Mouse (Mus musculus) liver, embryonic 16.5 days (tissue): ENCODE results near the gene Ccdc13. TPM values are rescaled to one million over a fixed set of nuclear protein-coding genes. Genes with fewer than 3 reads are reported as not detected.
A peak's percentile ranks its signal among the peaks of the same experiment; 100 is the strongest.

Experiments
- ATAC-seq: fragments of 200-750 bp; cut with Nextera tagmentation; 2 replicates; pipeline ENCODE4 v1.8.0; 2017; ENCODE audit warnings: low read depth, mild to moderate bottlenecking, moderate number of reproducible peaks, moderate library complexity
- H3K27ac ChIP-seq: fragments of 300-500 bp; sonication (generic); 2 replicates; pipeline ENCODE4 v1.5.1; 2014; ENCODE audit warnings: mild to moderate bottlenecking, low read length
- H3K27me3 ChIP-seq: fragments of 300-500 bp; sonication (generic); 2 replicates; pipeline ENCODE4 v1.6.1; 2014; ENCODE audit warnings: low read depth, low read length, mixed read lengths; ENCODE audit not compliant: control insufficient read depth, insufficient read depth
- H3K36me3 ChIP-seq: fragments of 300-500 bp; sonication (generic); 2 replicates; pipeline ENCODE4 v1.6.1; 2014; ENCODE audit warnings: mild to moderate bottlenecking; ENCODE audit not compliant: control insufficient read depth, insufficient read depth
- H3K4me1 ChIP-seq: fragments of 300-500 bp; sonication (generic); 2 replicates; pipeline ENCODE4 v1.6.1; 2014; ENCODE audit warnings: low read depth, low read length, mixed read lengths; ENCODE audit not compliant: control insufficient read depth
- H3K4me2 ChIP-seq: fragments of 300-500 bp; sonication (generic); 2 replicates; pipeline ENCODE4 v1.6.1; 2014; ENCODE audit warnings: low read depth, low read length, mixed read lengths
- H3K4me3 ChIP-seq: fragments of 300-500 bp; sonication (generic); 2 replicates; pipeline ENCODE4 v1.5.1; 2014; ENCODE audit warnings: low read depth, mild to moderate bottlenecking, low read length
- H3K9ac ChIP-seq: fragments of 300-500 bp; sonication (generic); 2 replicates; pipeline ENCODE4 v1.6.1; 2014; ENCODE audit warnings: low read depth, low read length
- H3K9me3 ChIP-seq: fragments of 300-500 bp; sonication (generic); replicated peaks from 2 replicates; pipeline ENCODE4 v1.6.1; 2016; ENCODE audit warnings: low read length; ENCODE audit not compliant: control insufficient read depth
- WGBS: fragments of 180-500 bp; shearing (Covaris S2); extraction: QIAGEN DNeasy Blood & Tissue Kit; methylation state at CpG from one replicate; pipeline ENCODE4 v1.1.7; 2014; ENCODE audit not compliant: insufficient replicate concordance; 5-methylcytosine and 5-hydroxymethylcytosine counted together
- polyA plus RNA-seq: library from polyadenylated mRNA; unstranded; fragments of >200 nt; fragmentation: Nextera tagmentation; extraction: Ambion mirVana; gene quantifications from 2 replicates; pipeline ENCODE4 v1.2.1, GENCODE M21; 2015

Gene Ccdc13
- polyA plus RNA-seq, 1 experiment from 2014 or later, result not detected

- no peaks in the 10 kb centered on the region for H3K36me3 ChIP-seq
- no peaks in the 10 kb centered on the region for H3K27me3 ChIP-seq
- 72% methylated on average over 5 of the region's 5 CpGs for WGBS
- H3K9ac ChIP-seq, result no peak overlapping the region
- H3K4me2 ChIP-seq, result no peak overlapping the region
- no peak overlapping the region for H3K27ac ChIP-seq
- no peaks in the 10 kb centered on the region for H3K4me1 ChIP-seq
- ATAC-seq, result no peak
- H3K9me3 ChIP-seq, result no peaks in the 10 kb centered on the region
- no peak overlapping the region for H3K4me3 ChIP-seq
Measured at GRCm38 (mm10) chr9:121869432-121869831, 30.2 kb upstream of the Ccdc13 start.

GRCm38 (mm10) chr9:121868236-121868635, 29.0 kb upstream of the Ccdc13 start:
- WGBS, result 60% methylated on average over 6 of the region's 6 CpGs
- Histone ChIP-seq H3K9me3 (no peaks in the 10 kb centered on the region), H3K9ac (no peak overlapping the region), H3K4me2 (no peak overlapping the region), H3K27ac (no peak overlapping the region), H3K36me3 (no peaks in the 10 kb centered on the region), H3K4me1 (no peaks in the 10 kb centered on the region), H3K27me3 (no peaks in the 10 kb centered on the region), H3K4me3 (no peak overlapping the region)
- ATAC-seq, result no peak

- no peak overlapping the region for H3K27ac ChIP-seq
- WGBS, result 81% methylated on average over 6 of the region's 6 CpGs
- ATAC-seq, result no peak
- no peak overlapping the region for H3K4me3 ChIP-seq
- H3K27me3 ChIP-seq, result no peaks in the 10 kb centered on the region
- H3K36me3 ChIP-seq, result no peaks in the 10 kb centered on the region
- H3K4me2 ChIP-seq, result no peak overlapping the region
- no peak overlapping the region for H3K9ac ChIP-seq
- H3K4me1 ChIP-seq, result no peaks in the 10 kb centered on the region
- H3K9me3 ChIP-seq, result no peaks in the 10 kb centered on the region
Measured at GRCm38 (mm10) chr9:121867632-121868031, 28.4 kb upstream of the Ccdc13 start.

GRCm38 (mm10) chr9:121865425-121866008, 26.3 kb upstream of the Ccdc13 start:
- H3K9me3 ChIP-seq, result no peaks in the 10 kb centered on the region
- no peaks in the 10 kb centered on the region for H3K36me3 ChIP-seq
- H3K9ac ChIP-seq, result no peak overlapping the region
- no peak for ATAC-seq
- H3K4me1 ChIP-seq, result no peaks in the 10 kb centered on the region
- no peaks in the 10 kb centered on the region for H3K27me3 ChIP-seq
- H3K27ac ChIP-seq, result no peak overlapping the region
- no peak overlapping the region for H3K4me3 ChIP-seq
- no peak overlapping the region for H3K4me2 ChIP-seq
- WGBS, result 49% methylated on average over 3 of the region's 3 CpGs

GRCm38 (mm10) chr9:121864837-121865236, 25.6 kb upstream of the Ccdc13 start:
- 60% methylated on average over 4 of the region's 4 CpGs for WGBS
- H3K4me2 ChIP-seq, result no peak overlapping the region
- no peak overlapping the region for H3K4me3 ChIP-seq
- no peak overlapping the region for H3K9ac ChIP-seq
- no peaks in the 10 kb centered on the region for H3K36me3 ChIP-seq
- no peaks in the 10 kb centered on the region for H3K27me3 ChIP-seq
- H3K4me1 ChIP-seq, result no peaks in the 10 kb centered on the region
- H3K27ac ChIP-seq, result no peak overlapping the region
- ATAC-seq, result no peak
- H3K9me3 ChIP-seq, result no peaks in the 10 kb centered on the region

GRCm38 (mm10) chr9:121860921-121861320, 21.7 kb upstream of the Ccdc13 start:
- Histone ChIP-seq H3K9me3 (no peaks in the 10 kb centered on the region), H3K27me3 (no peaks in the 10 kb centered on the region), H3K4me1 (peaks cover 11% of the 10 kb centered on the region), H3K36me3 (no peaks in the 10 kb centered on the region), H3K27ac (no peak overlapping the region), H3K9ac (no peak overlapping the region), H3K4me2 (no peak overlapping the region), H3K4me3 (no peak overlapping the region)
- WGBS, result 61% methylated on average over 2 of the region's 2 CpGs
- no peak for ATAC-seq

- Histone ChIP-seq H3K4me1 (peaks cover 21% of the 10 kb centered on the region), H3K4me2 (no peak overlapping the region), H3K9ac (no peak overlapping the region), H3K4me3 (no peak overlapping the region), H3K9me3 (no peaks in the 10 kb centered on the region), H3K36me3 (no peaks in the 10 kb centered on the region), H3K27me3 (no peaks in the 10 kb centered on the region), H3K27ac (no peak overlapping the region)
- no peak for ATAC-seq
- 56% methylated on average over 2 of the region's 2 CpGs for WGBS
Measured at GRCm38 (mm10) chr9:121859345-121859744, 20.1 kb upstream of the Ccdc13 start.

- H3K4me2 ChIP-seq, result peak within 1 kb of the TSS; percentile 85
- 2% methylated on average over 6 of the region's 6 CpGs for whole genome bisulfite sequencing
- H3K9ac ChIP-seq, result peak within 1 kb of the TSS; percentile 94
- no peaks in the 10 kb centered on the region for H3K27me3 ChIP-seq
- no peaks in the 10 kb centered on the region for H3K9me3 ChIP-seq
- ATAC-seq, result no peak
- peak within 1 kb of the TSS; percentile 99 for H3K27ac ChIP-seq
- peaks cover 23% of the 10 kb centered on the region for H3K4me1 ChIP-seq
- H3K36me3 ChIP-seq, result no peaks in the 10 kb centered on the region
- peak within 1 kb of the TSS; percentile 89 for H3K4me3 ChIP-seq
Measured at GRCm38 (mm10) chr9:121858153-121858488, 18.9 kb upstream of the Ccdc13 start, which contains the start of gene Higd1a. TSS of gene Higd1a (minus strand) at chr9:121858362.

GRCm38 (mm10) chr9:121857474-121858152, 18.4 kb upstream of the Ccdc13 start:
- H3K9ac ChIP-seq, result peak overlapping the region; percentile 94
- H3K4me1 ChIP-seq, result peaks cover 23% of the 10 kb centered on the region
- H3K4me2 ChIP-seq, result peak overlapping the region; percentile 85
- H3K4me3 ChIP-seq, result peak overlapping the region; percentile 89
- no peaks in the 10 kb centered on the region for H3K36me3 ChIP-seq
- H3K27ac ChIP-seq, result peak overlapping the region; percentile 99
- no peaks in the 10 kb centered on the region for H3K9me3 ChIP-seq
- peak; percentile 95 for ATAC-seq
- H3K27me3 ChIP-seq, result no peaks in the 10 kb centered on the region
- WGBS, result under 1% methylated on average over 68 of the region's 70 CpGs
